Mouse (Mus musculus): ENCODE data around the gene Arhgap24. TPM values are rescaled to one million over a fixed set of nuclear protein-coding genes. Genes with fewer than 3 reads are reported as not detected.

The Arhgap24 gene
- total and polyA plus RNA-seq, 3 experiments, result 34.7 to 51.6 (median 47.9) TPM

GRCm38 (mm10) chr5:102705170-102705569 is 224.0 kb downstream of the Arhgap24 start:
- Histone ChIP-seq H3K4me3 (replicated peaks in 1 of 3; ENCODE audit: low read depth in 2 of 3, low read length in 2 of 3, poor library complexity in 1 of 3) (no peak overlapping the region), H3K27me3 (replicated peaks) (no peaks in the 10 kb centered on the region), H3K27ac (ENCODE audit: insufficient read depth, low read depth) (no peak overlapping the region), H3K9me3 (replicated peaks; ENCODE audit: low read length) (no peaks in the 10 kb centered on the region), H3K36me3 (replicated peaks in 1 of 2; ENCODE audit: control insufficient read depth in 1 of 2, insufficient read depth in 1 of 2, low read length in 1 of 2) (peaks cover 0 to 43% of the 10 kb centered on the region in 2 experiments), H3K4me1 (ENCODE audit: control insufficient read depth in 1 of 2, insufficient read depth in 2 of 2) (peaks cover 0 to 23% of the 10 kb centered on the region in 2 experiments; a peak in 2 of 4 replicates), H3K9ac (ENCODE audit: insufficient read depth, low read depth) (no peak overlapping the region), H3K4me2 (ENCODE audit: insufficient read depth, low read depth, poor library complexity, severe bottlenecking) (no peak overlapping the region), H3K79me2 (replicated peaks; ENCODE audit: control insufficient read depth, extremely low read depth, insufficient read depth, poor library complexity, severe bottlenecking) (no peaks in the 10 kb centered on the region)
- in situ Hi-C loops (cut with MboI; ENCODE audit: low pct_ligation_motif_present, low pct_unique_long_range_greater_than_20kb, low sequenced_read_pairs) (loop anchor here (25.0 kb wide), 1 partner anchor 157 kb away; no protein-coding TSS in a partner anchor), dilution Hi-C loops (cut with MboI; ENCODE audit: extremely low pct_ligation_motif_present, extremely low pct_unique_long_range_greater_than_20kb, low sequenced_read_pairs) (no loop called here)
- no peak for DNase-seq (ENCODE audit: extremely low read depth)
- TF ChIP-seq MYC (IDR thresholded peaks at IDR 0.05; ENCODE audit: low read depth, low read length) (no peak), EP300 (IDR thresholded peaks at IDR 0.05; ENCODE audit: low read length) (no peak), NELFE (IDR thresholded peaks at IDR 0.05; ENCODE audit: low read depth, low read length) (no peak), MAFK (IDR thresholded peaks at IDR 0.05; ENCODE audit: insufficient replicate concordance, low read length) (no peak), RCOR1 (conservative IDR thresholded peaks at IDR 0.05; ENCODE audit: low read depth, low read length) (no peak), TCF12 (IDR thresholded peaks at IDR 0.05; ENCODE audit: low read depth, low read length) (no peak), RAD21 (IDR thresholded peaks at IDR 0.05; ENCODE audit: low read depth, low read length) (no peak), MAX (IDR thresholded peaks at IDR 0.05; ENCODE audit: low read length) (no peak), SMC3 (IDR thresholded peaks at IDR 0.05; ENCODE audit: low read depth, low read length) (no peak), POLR2A (IDR thresholded peaks at IDR 0.05; ENCODE audit: low read depth, low read length) (no peak), ETS1 (conservative IDR thresholded peaks at IDR 0.05; ENCODE audit: low read depth, low read length) (no peak), CHD2 (IDR thresholded peaks at IDR 0.05; ENCODE audit: low read length) (no peak), IRF4 (IDR thresholded peaks at IDR 0.05; ENCODE audit: low read depth, low read length) (no peak), BHLHE40 (IDR thresholded peaks at IDR 0.05; ENCODE audit: low read depth, low read length) (no peak), POLR2AphosphoS2 (IDR thresholded peaks at IDR 0.05; ENCODE audit: low read depth, low read length) (no peak)

GRCm38 (mm10) chr5:102710336-102710735 is 229.1 kb downstream of the Arhgap24 start:
- Histone ChIP-seq H3K27ac (ENCODE audit: insufficient read depth, low read depth) (no peak overlapping the region), H3K4me3 (replicated peaks in 1 of 3; ENCODE audit: low read depth in 2 of 3, low read length in 2 of 3, poor library complexity in 1 of 3) (no peak overlapping the region), H3K4me1 (ENCODE audit: control insufficient read depth in 1 of 2, insufficient read depth in 2 of 2) (peaks cover 0 to 17% of the 10 kb centered on the region in 2 experiments; a peak in 2 of 4 replicates), H3K9ac (ENCODE audit: insufficient read depth, low read depth) (no peak overlapping the region), H3K36me3 (replicated peaks in 1 of 2; ENCODE audit: control insufficient read depth in 1 of 2, insufficient read depth in 1 of 2, low read length in 1 of 2) (peaks cover 0 to 51% of the 10 kb centered on the region in 2 experiments), H3K79me2 (replicated peaks; ENCODE audit: control insufficient read depth, extremely low read depth, insufficient read depth, poor library complexity, severe bottlenecking) (no peaks in the 10 kb centered on the region), H3K4me2 (ENCODE audit: insufficient read depth, low read depth, poor library complexity, severe bottlenecking) (no peak overlapping the region), H3K27me3 (replicated peaks) (no peaks in the 10 kb centered on the region), H3K9me3 (replicated peaks; ENCODE audit: low read length) (no peaks in the 10 kb centered on the region)
- no peak for DNase-seq (ENCODE audit: extremely low read depth)
- in situ Hi-C loops (cut with MboI; ENCODE audit: low pct_ligation_motif_present, low pct_unique_long_range_greater_than_20kb, low sequenced_read_pairs), result loop anchor here (25.0 kb wide), 1 partner anchor 152 kb away; no protein-coding TSS in a partner anchor
- dilution Hi-C loops (cut with MboI; ENCODE audit: extremely low pct_ligation_motif_present, extremely low pct_unique_long_range_greater_than_20kb, low sequenced_read_pairs), result no loop called here
- TF ChIP-seq CHD1 (IDR thresholded peaks at IDR 0.05; ENCODE audit: low read depth, low read length), result no peak
- TF ChIP-seq MAX (IDR thresholded peaks at IDR 0.05; ENCODE audit: low read length), result no peak
- no peak for TF ChIP-seq SMC3 (IDR thresholded peaks at IDR 0.05; ENCODE audit: low read depth, low read length)
- no peak for TF ChIP-seq EP300 (IDR thresholded peaks at IDR 0.05; ENCODE audit: low read length)
- no peak for TF ChIP-seq POLR2A (IDR thresholded peaks at IDR 0.05; ENCODE audit: low read depth, low read length)
- no peak for TF ChIP-seq TBP (conservative IDR thresholded peaks at IDR 0.05; ENCODE audit: low read depth, low read length)
- no peak for TF ChIP-seq MAFK (IDR thresholded peaks at IDR 0.05; ENCODE audit: insufficient replicate concordance, low read length)
- no peak for TF ChIP-seq KAT2A (IDR thresholded peaks at IDR 0.05; ENCODE audit: insufficient replicate concordance, low read length)
- no peak for TF ChIP-seq POLR2AphosphoS2 (IDR thresholded peaks at IDR 0.05; ENCODE audit: low read depth, low read length)
- no peak for TF ChIP-seq UBTF (IDR thresholded peaks at IDR 0.05; ENCODE audit: low read depth, low read length)
- no peak for TF ChIP-seq RAD21 (IDR thresholded peaks at IDR 0.05; ENCODE audit: low read depth, low read length)
- TF ChIP-seq ZKSCAN1 (IDR thresholded peaks at IDR 0.05; ENCODE audit: borderline replicate concordance, low read depth, low read length), result no peak
- no peak for TF ChIP-seq BHLHE40 (IDR thresholded peaks at IDR 0.05; ENCODE audit: low read depth, low read length)
- TF ChIP-seq USF1 (IDR thresholded peaks at IDR 0.05; ENCODE audit: low read depth, low read length), result no peak
- no peak for TF ChIP-seq HCFC1 (IDR thresholded peaks at IDR 0.05; ENCODE audit: low read depth, low read length)
- no peak for TF ChIP-seq MEF2A (IDR thresholded peaks at IDR 0.05; ENCODE audit: borderline replicate concordance, low read depth, low read length)
- TF ChIP-seq MAZ (IDR thresholded peaks at IDR 0.05; ENCODE audit: low read depth, low read length), result no peak
- no peak for TF ChIP-seq JUN (IDR thresholded peaks at IDR 0.05; ENCODE audit: insufficient read depth, low read depth, low read length)
- no peak for TF ChIP-seq ZNF384 (IDR thresholded peaks at IDR 0.05; ENCODE audit: low read depth, low read length)
- TF ChIP-seq IRF4 (IDR thresholded peaks at IDR 0.05; ENCODE audit: low read depth, low read length), result no peak
